Mouse (Mus musculus) macrophage (primary cell): Measurements from ENCODE around the gene Snrpe. TPM values are rescaled to one million over a fixed set of nuclear protein-coding genes. Genes with fewer than 3 reads are reported as not detected.

Experiments used
- H3K27ac ChIP-seq: fragments of 350-480 bp; formaldehyde crosslinking; 2 replicates; pipeline ENCODE4 v1.9.0; 2021
- H3K36me3 ChIP-seq: fragments of 350-480 bp; formaldehyde crosslinking; 2 replicates; pipeline ENCODE4 v1.9.0; 2021; ENCODE audit errors: inconsistent target
- H3K4me3 ChIP-seq: fragments of 350-480 bp; formaldehyde crosslinking; 2 replicates; pipeline ENCODE4 v1.9.0; 2021; ENCODE audit errors: inconsistent target
- H3K79me2 ChIP-seq: fragments of 350-480 bp; formaldehyde crosslinking; 2 replicates; pipeline ENCODE4 v1.9.0; 2021; ENCODE audit errors: inconsistent target
- WGBS: methylation state at CpG from one replicate; pipeline ENCODE4 v1.1.7; 2026; ENCODE audit warnings: inconsistent platforms; ENCODE audit not compliant: missing documents; 5-methylcytosine and 5-hydroxymethylcytosine counted together
- polyA plus RNA-seq: library from polyadenylated mRNA; stranded (reverse); fragments of 250-400 nt; gene quantifications from 3 replicates; pipeline ENCODE4 v1.2.4, GENCODE M21; 2018; ENCODE audit warnings: inconsistent platforms

The Snrpe gene
- polyA plus RNA-seq, 1 experiment from 2014 or later = 56.9 TPM

- no peak overlapping the region for H3K27ac ChIP-seq
- peaks cover 25% of the 10 kb centered on the region for H3K36me3 ChIP-seq
- WGBS = 54% methylated on average over 6 of the region's 6 CpGs
- no peak overlapping the region; the same call in 1 of the 2 replicates for H3K4me3 ChIP-seq
- peaks cover 31% of the 10 kb centered on the region for H3K79me2 ChIP-seq
Measured at GRCm38 (mm10) chr1:133610601-133611000, 510 bp upstream of the Snrpe start.

- H3K4me3 ChIP-seq = no peak overlapping the region
- peaks cover 67% of the 10 kb centered on the region for H3K36me3 ChIP-seq
- 100% methylated on average over 4 of the region's 4 CpGs for WGBS
- H3K79me2 ChIP-seq = peaks cover 15% of the 10 kb centered on the region
- H3K27ac ChIP-seq = no peak overlapping the region
Measured at GRCm38 (mm10) chr1:133603174-133603573, 6.9 kb downstream of the Snrpe start.

- no peaks in the 10 kb centered on the region for H3K79me2 ChIP-seq
- 40% methylated on average over 4 of the region's 4 CpGs for WGBS
- no peak overlapping the region for H3K4me3 ChIP-seq
- 0 out of 2 replicates have a peak, but pooled peaks cover 1% of the 10 kb centered on the region for H3K36me3 ChIP-seq
- H3K27ac ChIP-seq = no peak overlapping the region
Measured at GRCm38 (mm10) chr1:133596298-133597007, 13.6 kb downstream of the Snrpe start.

- 87% methylated on average over 5 of the region's 6 CpGs for WGBS
- no peak overlapping the region for H3K27ac ChIP-seq
- no peak overlapping the region for H3K4me3 ChIP-seq
- no peaks in the 10 kb centered on the region for H3K79me2 ChIP-seq
- H3K36me3 ChIP-seq = no peaks in the 10 kb centered on the region
Measured at GRCm38 (mm10) chr1:133585995-133586537, 24.0 kb downstream of the Snrpe start.

- 13% methylated on average over 11 of the region's 11 CpGs for WGBS
- Histone ChIP-seq H3K36me3 (no peaks in the 10 kb centered on the region), H3K27ac (no peak overlapping the region), H3K79me2 (no peaks in the 10 kb centered on the region), H3K4me3 (no peak overlapping the region)
Measured at GRCm38 (mm10) chr1:133571293-133571692, 38.8 kb downstream of the Snrpe start.

Other genes with a start within 250 kb of the Snrpe start
- not detected in 3 replicates for gene Etnk2, start 246.7 kb downstream of the Snrpe start, polyA plus RNA-seq
- 0.24 to 0.27 TPM in 2 of 3 replicates, not detected in the other for gene Sox13, start 185.9 kb downstream of the Snrpe start, polyA plus RNA-seq
- 1.1 to 1.7 TPM (median 1.6 TPM) in 3 replicates for gene Zbed6, start 50.6 kb upstream of the Snrpe start, polyA plus RNA-seq
- gene Gm38394, start 51.0 kb upstream of the Snrpe start, polyA plus RNA-seq = 4.5 to 9.1 TPM (median 7.8 TPM) in 3 replicates
- gene Lax1, start 79.8 kb upstream of the Snrpe start, polyA plus RNA-seq = not detected in 3 replicates
- 0.16 to 0.51 TPM (median 0.43 TPM) in 3 replicates for gene Atp2b4, start 190.8 kb upstream of the Snrpe start, polyA plus RNA-seq